Mouse (Mus musculus): ENCODE results near the gene Slit3.

GRCm38 (mm10) chr11:35246623-35247022 lies 125.6 kb downstream of the Slit3 start:
- TF ChIP-seq CTCF (IDR thresholded peaks at IDR 0.05; ENCODE audit: low read depth) = no peak
- no peak for TF ChIP-seq EP300 (IDR thresholded peaks at IDR 0.05; ENCODE audit: low read depth)

All from liver, embryonic 14.5 days (tissue).